Mouse (Mus musculus): ENCODE data around the gene Gpr61.
A peak's percentile ranks its signal among the peaks of the same experiment; 100 is the strongest.

The Gpr61 gene

GRCm38 (mm10) chr3:108154656-108155055 is at the start of gene Gpr61:
TSS of gene Gpr61 (minus strand) at chr3:108154882.
- DNase-seq: peak; percentile 46

GRCm38 (mm10) chr3:108204470-108204869 is 49.8 kb upstream of the Gpr61 start:
- DNase-seq: peak; percentile 41

DNA sequence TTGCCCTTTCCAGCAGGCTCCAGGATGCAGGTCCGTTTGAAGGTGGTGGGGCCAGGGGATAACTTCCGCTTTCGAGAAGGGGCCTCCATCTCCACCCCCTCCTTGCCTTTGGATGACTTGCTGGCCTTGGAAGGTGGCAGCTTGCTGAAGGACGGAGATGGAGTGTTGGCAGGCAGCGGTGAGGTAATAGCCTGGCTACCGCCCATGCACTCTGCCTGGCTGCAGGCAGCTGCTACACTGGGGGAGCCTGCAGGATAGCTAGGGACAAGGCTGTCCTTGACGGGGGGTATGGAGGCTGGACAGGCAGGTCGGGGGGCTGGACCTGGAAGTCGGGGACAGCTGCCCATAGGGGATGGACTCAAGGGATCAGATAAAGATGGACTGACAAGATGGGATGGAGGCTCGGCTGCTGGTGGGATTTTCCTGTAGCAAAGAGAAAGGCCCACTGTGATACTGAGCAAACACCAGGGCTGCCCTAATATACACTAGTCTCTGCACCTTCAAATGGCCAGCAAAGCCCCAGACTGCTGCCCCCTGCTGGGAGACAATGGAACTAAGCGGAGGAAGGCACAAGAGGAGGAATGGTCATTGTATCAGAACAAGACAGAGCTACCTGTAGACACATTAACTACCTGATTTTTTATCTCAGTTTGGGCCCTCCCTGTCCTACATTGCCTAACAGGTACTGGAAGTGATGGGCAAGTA is 49.1 kb upstream of the Gpr61 start:
- peak; percentile 84 for DNase-seq

DNA sequence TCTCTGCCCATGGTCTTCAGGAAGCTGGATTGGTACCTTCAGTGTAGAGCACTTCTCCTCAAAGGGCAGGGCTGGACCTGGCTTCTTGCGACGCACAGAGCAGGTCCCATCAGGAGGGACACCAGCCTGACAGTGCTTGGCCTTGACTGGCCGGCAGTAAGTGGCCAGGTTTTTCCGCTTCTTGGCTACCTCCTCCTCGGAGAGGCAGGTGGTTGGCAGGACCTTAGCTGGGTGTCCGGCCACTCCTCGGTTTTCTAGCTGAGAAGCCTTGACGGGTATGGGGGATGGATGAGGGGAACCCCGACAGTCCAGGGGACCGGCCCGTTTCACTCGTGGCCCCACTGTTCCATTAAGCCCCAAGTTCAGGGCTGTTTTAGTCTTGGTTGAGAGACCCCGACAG is 48.5 kb upstream of the Gpr61 start:
- peak; percentile 65 for DNase-seq

- DNase-seq: peak; percentile 24
Observed at GRCm38 (mm10) chr3:108202506-108202905, 47.8 kb upstream of the Gpr61 start.

- peak; percentile 89 for DNase-seq
Observed at GRCm38 (mm10) chr3:108200329-108201323, 45.9 kb upstream of the Gpr61 start, which contains the start of gene Cyb561d1. TSS of gene Cyb561d1 (minus strand) at chr3:108201212.

DNA sequence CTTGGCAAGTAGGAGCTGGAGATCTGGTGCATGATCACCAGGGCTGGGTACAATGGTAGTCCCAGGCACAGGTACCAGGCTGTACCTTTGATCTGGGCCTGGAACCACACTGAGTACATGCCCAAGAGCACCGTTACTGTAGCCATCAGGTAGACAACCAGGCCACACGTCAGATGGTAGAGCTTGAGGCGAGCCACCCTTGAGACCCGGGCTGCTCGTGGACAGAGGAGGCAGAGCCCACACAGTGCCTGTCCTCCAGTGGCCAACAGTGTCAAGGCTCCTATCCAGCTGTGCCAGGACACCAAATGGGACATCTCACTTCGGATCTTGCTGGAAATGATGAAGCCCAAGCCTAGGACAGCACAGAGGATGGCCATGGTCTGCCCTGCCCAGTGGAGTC is 44.5 kb upstream of the Gpr61 start:
- peak; percentile 24 for DNase-seq

DNA sequence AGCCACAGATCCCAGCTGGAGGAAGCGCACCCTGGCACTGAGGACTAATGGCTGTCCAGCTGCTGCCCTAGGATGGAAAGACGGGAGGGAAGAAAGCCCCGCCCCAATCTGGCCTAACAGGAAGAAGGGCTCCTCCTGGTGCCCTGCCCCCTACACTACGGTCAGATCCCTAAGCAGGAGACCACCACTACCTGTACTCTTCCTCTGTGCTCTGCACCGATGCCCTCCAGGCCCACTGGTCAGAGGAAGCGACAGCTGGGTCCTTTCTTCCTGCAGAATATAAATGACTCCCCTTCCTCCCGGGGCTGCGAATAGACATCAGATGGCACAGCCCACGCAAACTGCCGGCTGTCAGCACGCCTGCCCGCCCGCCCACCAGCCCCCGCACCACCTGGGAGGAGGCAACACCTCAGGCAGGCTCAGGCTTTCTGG is 42.4 kb upstream of the Gpr61 start:
- DNase-seq: peak; percentile 73

DNA sequence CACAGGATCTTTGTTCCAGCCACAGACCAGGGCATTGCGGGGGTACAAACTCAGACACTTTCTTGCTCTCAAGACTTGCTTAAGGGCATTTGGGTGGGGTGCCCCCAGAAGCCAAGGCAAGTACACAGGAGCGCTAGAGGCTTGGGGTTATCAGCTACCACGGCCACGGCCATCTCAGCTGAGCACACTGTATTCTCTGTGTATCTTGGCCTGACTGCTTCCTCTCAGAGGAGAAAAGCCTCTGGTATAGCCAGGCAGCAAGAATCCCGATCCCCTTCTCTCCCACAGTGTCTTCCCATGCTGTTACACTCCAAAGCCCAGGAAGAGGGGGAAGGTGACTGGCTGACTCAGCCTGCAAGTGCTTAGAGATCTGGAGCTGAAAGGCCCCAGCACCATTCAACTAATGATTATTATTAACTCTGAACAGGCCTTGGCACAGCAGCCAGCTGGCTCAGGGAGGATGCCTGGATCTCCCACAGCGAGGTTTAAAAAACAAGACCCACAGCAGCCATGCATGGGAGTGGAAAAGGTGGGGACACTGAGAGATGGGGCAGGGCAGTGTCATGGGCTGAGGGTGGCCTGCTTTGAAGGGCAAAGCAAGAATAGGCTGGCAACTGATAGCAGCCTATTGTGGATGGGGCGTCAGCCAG is 41.4 kb upstream of the Gpr61 start:
- peak; percentile 51 for DNase-seq

- no peak for DNase-seq
Observed at GRCm38 (mm10) chr3:108195287-108195686, 40.6 kb upstream of the Gpr61 start.

GRCm38 (mm10) chr3:108193686-108194085 is 39.0 kb upstream of the Gpr61 start:
- DNase-seq: no peak

DNA sequence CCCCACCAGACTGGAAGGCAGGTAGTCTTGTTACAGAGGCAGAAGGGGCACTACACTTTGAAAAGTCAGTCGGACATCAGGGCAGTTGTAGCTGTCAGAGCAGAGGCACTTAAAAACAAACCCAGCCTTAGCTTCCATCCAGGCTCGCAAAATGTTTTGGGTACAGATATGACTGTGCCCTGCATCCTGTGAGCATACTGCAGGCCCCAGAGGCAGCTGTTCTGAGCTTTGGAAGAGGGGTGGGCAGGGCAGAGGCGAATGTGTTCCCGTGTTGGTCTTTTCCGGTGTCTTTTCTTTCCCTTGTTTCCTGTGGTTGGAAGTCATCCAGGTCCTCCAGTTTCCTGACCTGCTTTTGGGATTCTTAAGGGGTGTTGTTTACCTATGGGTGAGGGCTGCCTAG is 35.2 kb upstream of the Gpr61 start:
- DNase-seq: no peak

DNA sequence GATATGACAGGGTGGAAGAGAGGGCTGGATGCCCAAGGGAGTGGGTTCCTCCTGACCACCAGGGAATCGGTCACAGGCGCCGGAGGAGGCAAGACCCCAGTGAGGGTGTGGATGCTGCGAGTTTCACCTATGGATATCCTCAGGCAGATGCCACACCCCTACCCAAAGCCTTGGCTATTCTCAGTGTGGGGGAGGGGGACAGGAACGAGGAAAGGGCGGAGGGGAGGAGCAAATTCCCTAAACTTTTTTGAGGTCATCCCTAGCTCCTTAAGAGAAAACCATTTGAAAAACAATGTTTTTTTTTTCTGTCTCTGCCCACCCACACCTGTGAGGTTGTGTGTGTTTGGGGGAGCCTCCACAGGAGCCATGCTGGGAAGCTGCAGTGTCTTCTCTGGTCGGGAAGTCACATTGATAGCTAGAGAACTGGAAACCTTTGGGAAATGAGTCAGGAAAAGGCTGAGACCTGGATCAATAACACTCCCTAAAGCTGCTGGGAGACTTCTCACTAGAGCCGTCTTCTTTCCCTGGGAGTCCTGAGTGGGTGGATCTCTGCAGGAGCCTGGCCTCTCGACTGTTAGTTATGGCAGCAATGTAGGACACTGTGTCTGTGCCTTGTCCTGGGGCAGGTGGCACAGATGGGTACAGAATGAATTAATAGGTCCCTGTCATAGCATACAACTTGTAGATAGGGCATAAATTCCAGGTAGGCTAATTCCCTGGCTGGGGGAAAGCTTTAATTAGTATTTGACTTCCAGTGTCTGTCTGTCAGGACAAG is 34.2 kb upstream of the Gpr61 start:
- DNase-seq: peak; percentile 56

DNA sequence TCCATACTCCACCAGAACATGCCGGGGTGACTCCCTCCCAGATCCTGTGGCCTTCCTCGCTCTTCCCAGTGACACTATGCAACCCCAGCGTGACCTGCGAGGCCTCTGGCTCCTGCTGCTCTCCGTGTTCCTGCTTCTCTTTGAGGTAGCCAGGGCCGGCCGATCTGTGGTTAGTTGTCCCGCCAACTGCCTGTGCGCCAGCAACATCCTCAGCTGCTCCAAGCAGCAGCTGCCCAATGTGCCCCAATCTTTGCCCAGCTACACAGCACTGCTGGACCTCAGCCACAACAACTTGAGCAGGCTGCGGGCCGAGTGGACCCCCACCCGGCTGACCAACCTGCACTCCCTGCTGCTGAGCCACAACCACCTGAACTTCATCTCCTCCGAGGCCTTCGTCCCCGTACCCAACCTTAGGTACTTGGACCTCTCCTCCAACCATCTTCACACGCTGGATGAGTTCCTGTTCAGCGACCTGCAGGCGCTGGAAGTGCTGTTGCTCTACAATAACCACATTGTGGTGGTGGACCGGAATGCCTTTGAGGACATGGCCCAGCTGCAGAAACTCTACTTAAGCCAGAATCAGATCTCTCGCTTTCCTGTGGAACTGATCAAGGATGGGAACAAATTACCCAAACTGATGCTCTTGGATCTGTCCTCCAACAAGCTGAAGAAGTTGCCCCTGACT is 32.6 kb upstream of the Gpr61 start:
- DNase-seq: peak; percentile 42

DNA sequence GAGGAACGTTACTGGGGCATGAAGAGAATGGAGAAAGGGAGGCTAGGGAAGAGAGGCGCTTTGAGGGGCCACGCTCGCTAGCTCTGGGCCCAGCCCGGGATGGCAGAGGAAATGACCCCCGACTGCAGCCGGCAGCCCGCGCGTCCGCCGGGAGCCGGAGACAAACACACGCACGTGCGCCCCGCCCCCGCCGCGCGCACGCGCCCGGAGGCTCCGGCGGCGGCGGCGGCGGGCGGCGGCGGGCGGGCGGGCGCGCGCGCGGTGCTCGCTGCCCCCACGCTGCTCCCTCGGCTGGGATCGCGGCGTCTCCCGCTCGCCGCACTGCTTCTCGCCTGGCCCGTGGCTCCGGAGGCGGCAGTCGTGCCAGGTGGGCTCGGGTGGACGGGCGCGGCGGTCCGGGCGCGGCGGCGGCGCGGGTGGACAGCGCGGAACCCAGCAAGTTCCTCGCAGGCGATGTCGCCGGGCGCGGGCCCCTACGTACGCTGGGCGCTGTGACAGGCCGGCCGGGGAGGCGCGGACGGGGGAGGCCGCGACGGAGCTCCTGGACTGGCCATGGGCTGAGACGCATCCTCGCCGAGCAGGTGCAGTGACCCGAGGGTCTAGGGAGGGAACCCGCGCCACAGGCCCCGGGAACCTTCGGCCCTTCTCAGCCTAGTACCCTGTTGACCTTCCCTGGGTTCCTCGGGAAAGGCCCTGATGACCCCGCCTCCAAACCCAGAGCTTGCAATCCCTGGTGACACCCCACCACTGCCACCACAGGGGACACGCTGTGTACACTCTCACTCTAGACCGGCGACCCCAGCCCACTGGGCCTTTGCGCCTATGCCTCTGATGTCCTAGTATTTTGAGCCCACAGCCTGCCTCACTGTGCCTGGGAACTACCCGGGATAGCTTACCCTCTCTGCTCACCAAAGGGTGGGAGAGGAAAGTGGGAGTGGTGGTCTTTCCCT is 31.7 kb upstream of the Gpr61 start, which contains the start of gene Amigo1:
Gene Amigo1, plus strand, starts transcription at position 238 of the 950 bp plus-strand sequence.
- peak; percentile 62 for DNase-seq

DNA sequence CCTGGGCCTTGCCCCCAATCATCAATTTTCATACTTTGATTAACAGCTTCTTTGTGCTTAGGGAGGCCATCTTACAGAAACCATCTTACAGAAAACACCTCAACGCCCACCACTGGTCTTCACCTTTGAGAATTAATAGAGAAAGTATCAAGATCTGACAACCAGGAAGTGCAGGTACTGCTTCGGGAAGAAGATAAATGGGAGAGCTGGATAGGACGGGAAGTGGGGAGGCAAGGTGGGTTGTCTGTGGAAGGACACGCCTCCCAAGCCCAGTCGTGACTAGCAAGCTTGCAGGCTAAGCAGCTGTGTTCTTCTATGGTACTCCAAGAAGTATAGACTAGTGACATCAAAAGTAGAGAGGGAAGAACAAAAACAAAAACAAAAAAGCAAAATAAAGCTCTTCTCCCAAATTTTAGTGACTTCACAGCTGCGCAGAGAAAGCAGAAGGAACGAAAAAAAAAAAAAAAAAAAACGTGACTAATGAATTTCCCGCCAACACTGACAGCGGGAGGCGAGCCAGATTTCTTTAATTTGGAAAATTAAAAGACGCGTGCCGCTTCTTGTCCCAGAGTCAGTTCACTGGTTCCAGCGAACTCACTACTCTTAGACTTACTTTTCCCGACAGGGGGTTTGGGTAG is 30.9 kb upstream of the Gpr61 start:
- DNase-seq: no peak

- no peak for DNase-seq
Observed at GRCm38 (mm10) chr3:108184742-108185141, 30.1 kb upstream of the Gpr61 start.

- no peak for DNase-seq
Observed at GRCm38 (mm10) chr3:108180514-108180913, 25.8 kb upstream of the Gpr61 start.

- DNase-seq: no peak
Observed at GRCm38 (mm10) chr3:108178756-108179715, 24.4 kb upstream of the Gpr61 start.
